Mouse (Mus musculus) liver, postnatal 0 days (tissue): Measurements from ENCODE around the gene Bnc2. TPM values are rescaled to one million over a fixed set of nuclear protein-coding genes. Genes with fewer than 3 reads are reported as not detected.

Source experiments
- ATAC-seq: fragments of 200-750 bp; cut with Nextera tagmentation; 2 replicates; pipeline ENCODE4 v1.8.0; 2017; ENCODE audit warnings: mild to moderate bottlenecking, moderate library complexity
- DNase-seq: peaks from one replicate; pipeline ENCODE4 v3.0.0-alpha.2; 2016
- H3K27ac ChIP-seq: fragments of 300-500 bp; sonication (generic); 2 replicates; pipeline ENCODE4 v1.5.1; 2014; ENCODE audit warnings: antibody characterized with exemption, moderate library complexity, mild to moderate bottlenecking, low read depth
- H3K27me3 ChIP-seq: fragments of 300-500 bp; sonication (generic); 2 replicates; pipeline ENCODE4 v1.6.1; 2014; ENCODE audit warnings: low read length, control low read depth, mixed read lengths; ENCODE audit not compliant: insufficient read depth
- H3K36me3 ChIP-seq: fragments of 300-500 bp; sonication (generic); replicated peaks from 2 replicates; pipeline ENCODE4 v1.6.1; 2014; ENCODE audit warnings: mild to moderate bottlenecking, control low read depth, low read length, moderate library complexity, mixed read lengths; ENCODE audit not compliant: insufficient read depth
- H3K4me1 ChIP-seq: fragments of 300-500 bp; sonication (generic); 2 replicates; pipeline ENCODE4 v1.6.1; 2014; ENCODE audit warnings: antibody characterized with exemption, mild to moderate bottlenecking, control low read depth; ENCODE audit not compliant: insufficient read depth
- H3K4me2 ChIP-seq: fragments of 300-500 bp; sonication (generic); 2 replicates; pipeline ENCODE4 v1.6.1; 2014; ENCODE audit warnings: low read depth, mild to moderate bottlenecking, low read length, moderate library complexity, mixed read lengths
- H3K4me3 ChIP-seq: fragments of 300-500 bp; sonication (generic); 2 replicates; pipeline ENCODE4 v1.5.1; 2014; ENCODE audit warnings: low read depth, low read length
- H3K9ac ChIP-seq: fragments of 300-500 bp; sonication (generic); replicated peaks from 2 replicates; pipeline ENCODE4 v1.6.1; 2014; ENCODE audit warnings: mild to moderate bottlenecking, moderate library complexity
- H3K9me3 ChIP-seq: fragments of 300-500 bp; sonication (generic); 2 replicates; pipeline ENCODE4 v1.6.1; 2016; ENCODE audit warnings: mild to moderate bottlenecking, control low read depth, low read length, mixed read lengths
- CTCF ChIP-seq: sonication (generic); IDR thresholded peaks from 2 replicates; pipeline ENCODE4 v1.5.1; 2016; ENCODE audit warnings: antibody characterized with exemption, low read depth
- EP300 ChIP-seq: IDR thresholded peaks from 2 replicates; pipeline ENCODE4 v1.6.1; 2016; ENCODE audit warnings: antibody characterized with exemption, low read depth, mild to moderate bottlenecking
- WGBS: fragments of 180-500 bp; shearing (Covaris S2); extraction: QIAGEN DNeasy Blood & Tissue Kit; methylation state at CpG from one replicate; pipeline ENCODE4 v1.1.7; 2014; ENCODE audit not compliant: insufficient replicate concordance; 5-methylcytosine and 5-hydroxymethylcytosine counted together
- polyA plus RNA-seq: library from polyadenylated mRNA; unstranded; fragments of >200 nt; fragmentation: Nextera tagmentation; extraction: Ambion mirVana; gene quantifications from 2 replicates; pipeline ENCODE4 v1.2.1, GENCODE M21; 2015

The Bnc2 gene
- polyA plus RNA-seq, 1 experiment from 2014 or later = 0.32 TPM

DNA sequence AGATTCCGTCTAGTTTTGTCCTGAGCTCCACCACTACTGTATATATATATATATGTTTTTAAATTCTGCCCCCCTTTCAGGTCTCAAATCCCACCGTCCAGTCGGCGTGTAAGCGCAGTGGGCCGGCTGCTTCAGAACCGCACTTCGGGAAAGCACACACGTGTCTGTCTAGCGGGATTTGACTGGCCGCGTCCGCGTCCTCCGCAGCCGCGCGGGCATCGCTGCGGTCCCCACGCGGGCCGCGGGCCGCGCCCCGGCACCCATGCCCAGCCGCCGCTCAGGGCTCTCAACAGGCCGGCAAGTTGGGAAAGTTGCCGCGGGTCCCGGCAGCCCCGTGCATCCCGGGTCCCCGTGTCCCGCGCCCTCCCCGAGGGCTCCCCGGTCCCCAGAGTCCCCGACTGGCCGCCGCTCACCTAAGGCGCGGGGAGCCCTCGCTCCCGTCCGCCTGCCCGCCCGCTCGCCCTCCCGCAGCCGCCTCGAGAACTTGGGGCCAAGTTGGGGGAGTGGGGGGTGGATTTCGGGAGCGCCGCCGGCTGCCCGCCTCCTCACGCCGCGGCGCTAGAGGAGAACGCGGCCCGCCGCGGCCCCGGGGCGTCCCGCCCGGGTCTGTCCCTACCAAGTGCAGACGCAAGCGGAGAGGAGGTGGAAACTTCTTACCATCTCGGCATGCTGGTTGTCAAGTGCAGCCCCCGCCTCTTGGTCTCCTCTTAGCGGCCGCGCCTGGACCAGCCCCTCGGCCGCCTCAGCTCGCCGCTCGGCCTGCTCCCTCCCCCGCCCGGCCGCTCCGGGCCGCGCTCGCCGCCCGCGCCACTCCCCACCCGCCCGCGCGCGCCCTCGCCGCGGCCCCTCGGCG is 531 bp downstream of the Bnc2 start:
- H3K4me3 ChIP-seq = peak overlapping the region; percentile 52
- DNase-seq (peak; percentile 19), ATAC-seq (0 out of 2 replicates have a peak, but pooled peaks have one; percentile 15)
- no peak overlapping the region for H3K27ac ChIP-seq
- peaks cover 3% of the 10 kb centered on the region; the same call in 1 of the 2 replicates for H3K4me1 ChIP-seq
- WGBS = 3% methylated on average over 84 of the region's 104 CpGs
- peaks cover 59% of the 10 kb centered on the region for H3K27me3 ChIP-seq
- peak overlapping the region; percentile 88 for H3K4me2 ChIP-seq
- no peak overlapping the region for H3K9ac ChIP-seq
- H3K36me3 ChIP-seq = no peaks in the 10 kb centered on the region
- TF ChIP-seq CTCF = no peak
- no peak for TF ChIP-seq EP300
- H3K9me3 ChIP-seq = no peaks in the 10 kb centered on the region

DNA sequence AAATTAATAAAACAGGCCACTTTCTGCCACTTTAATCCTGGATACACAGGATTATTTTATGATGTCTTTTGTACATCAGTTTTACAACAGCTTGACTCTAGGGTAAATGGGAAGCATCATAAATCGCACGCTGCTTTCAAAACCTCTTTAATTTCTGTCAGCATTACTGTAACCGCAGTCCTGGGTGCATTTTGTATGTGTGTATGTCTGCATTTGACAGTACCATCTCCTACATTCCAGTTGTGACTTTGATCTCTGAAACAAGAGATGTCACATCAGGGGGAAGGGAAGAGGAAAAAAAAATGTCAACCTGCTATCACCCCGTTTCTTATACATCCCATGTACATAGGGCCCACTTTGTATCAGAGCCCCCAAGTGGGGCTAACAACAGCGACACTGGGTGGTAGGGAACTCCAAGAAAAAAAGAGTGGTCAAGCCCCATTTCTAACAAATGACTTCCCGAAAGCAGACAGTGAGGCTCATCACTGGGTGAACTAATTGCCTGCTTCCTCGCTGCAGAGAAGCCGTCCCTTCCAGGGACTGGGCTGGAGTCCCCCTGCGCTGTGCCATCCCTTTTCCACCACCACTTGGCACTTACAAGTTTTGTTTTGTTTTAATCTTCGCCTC is 1.3 kb downstream of the Bnc2 start:
- WGBS = 20% methylated on average over 10 of the region's 10 CpGs
- DNase-seq = no peak
- H3K4me3 ChIP-seq = 0 out of 2 replicates have a peak overlapping the region, but pooled peaks have one; percentile 52
- ATAC-seq = no peak
- TF ChIP-seq CTCF = no peak
- TF ChIP-seq EP300 = no peak
- H3K27ac ChIP-seq = no peak overlapping the region
- no peaks in the 10 kb centered on the region for H3K9me3 ChIP-seq
- no peak overlapping the region for H3K9ac ChIP-seq
- peaks cover 3% of the 10 kb centered on the region; the same call in 1 of the 2 replicates for H3K4me1 ChIP-seq
- H3K36me3 ChIP-seq = no peaks in the 10 kb centered on the region
- H3K4me2 ChIP-seq = peak overlapping the region; percentile 88; the same call in 1 of the 2 replicates
- peaks cover 59% of the 10 kb centered on the region for H3K27me3 ChIP-seq

DNA sequence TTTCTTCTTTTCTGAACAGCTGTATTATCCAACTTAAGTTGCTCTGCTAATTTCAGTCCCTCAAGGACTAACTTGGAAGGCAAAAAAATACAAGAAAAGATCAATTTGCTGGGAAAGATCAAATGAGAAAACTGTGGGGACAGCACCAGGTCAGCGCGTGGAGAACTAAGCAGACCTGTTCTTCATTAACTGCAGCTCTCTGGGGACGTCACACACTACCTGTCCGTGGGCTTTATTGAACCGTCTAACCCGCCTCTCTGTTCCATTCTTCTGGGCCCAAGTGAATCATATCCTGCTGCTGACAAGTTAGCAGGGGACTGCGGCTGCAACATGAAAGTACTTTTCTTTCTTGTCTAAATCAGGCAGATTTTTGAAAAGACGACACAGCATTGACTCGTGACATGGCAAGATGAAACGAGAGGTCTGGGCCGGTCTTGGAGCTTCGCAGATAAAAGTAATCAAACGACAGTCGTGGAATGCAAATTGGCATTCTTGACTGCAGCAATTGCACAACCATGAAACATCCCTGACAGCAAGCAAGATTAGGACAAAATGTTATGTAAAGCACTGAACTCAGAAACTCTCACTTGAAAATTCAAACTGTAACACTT is 2.8 kb downstream of the Bnc2 start:
- no peak for ATAC-seq
- Histone ChIP-seq H3K9me3 (no peaks in the 10 kb centered on the region), H3K4me1 (peaks cover 3% of the 10 kb centered on the region; the same call in 1 of the 2 replicates), H3K4me3 (no peak overlapping the region), H3K27me3 (peaks cover 53% of the 10 kb centered on the region), H3K27ac (no peak overlapping the region), H3K4me2 (no peak overlapping the region), H3K9ac (no peak overlapping the region), H3K36me3 (no peaks in the 10 kb centered on the region)
- no peak for DNase-seq
- 22% methylated on average over 14 of the region's 14 CpGs for WGBS
- no peak for TF ChIP-seq CTCF
- no peak for TF ChIP-seq EP300

DNA sequence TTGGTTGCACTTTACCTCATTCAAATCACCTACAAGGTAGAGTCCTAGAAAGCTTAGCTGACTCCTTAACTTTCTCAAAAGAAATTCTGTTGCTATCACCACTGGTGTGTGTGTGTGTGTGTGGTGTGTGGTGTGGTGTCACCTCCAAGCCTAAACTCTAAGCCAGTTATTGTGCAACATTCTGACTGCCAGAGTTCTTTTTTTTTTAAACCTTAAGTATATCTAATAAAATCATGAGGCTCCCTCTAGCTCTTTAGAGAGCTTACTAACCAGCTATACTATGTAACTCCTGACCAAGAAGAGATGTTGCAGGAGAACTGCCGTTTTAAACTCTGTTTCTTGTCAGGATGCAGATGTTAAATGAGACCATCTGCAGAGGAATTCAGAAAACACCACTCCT is 4.1 kb downstream of the Bnc2 start:
- Histone ChIP-seq H3K36me3 (no peaks in the 10 kb centered on the region), H3K4me1 (peaks cover 3% of the 10 kb centered on the region; the same call in 1 of the 2 replicates), H3K27ac (no peak overlapping the region), H3K27me3 (peaks cover 43% of the 10 kb centered on the region), H3K4me2 (no peak overlapping the region), H3K9me3 (no peaks in the 10 kb centered on the region), H3K9ac (no peak overlapping the region), H3K4me3 (no peak overlapping the region)
- no peak for TF ChIP-seq EP300
- no peak for TF ChIP-seq CTCF
- DNase-seq (no peak), ATAC-seq (no peak)
- WGBS = 56% methylated on average over 1 of the region's 1 CpGs

DNA sequence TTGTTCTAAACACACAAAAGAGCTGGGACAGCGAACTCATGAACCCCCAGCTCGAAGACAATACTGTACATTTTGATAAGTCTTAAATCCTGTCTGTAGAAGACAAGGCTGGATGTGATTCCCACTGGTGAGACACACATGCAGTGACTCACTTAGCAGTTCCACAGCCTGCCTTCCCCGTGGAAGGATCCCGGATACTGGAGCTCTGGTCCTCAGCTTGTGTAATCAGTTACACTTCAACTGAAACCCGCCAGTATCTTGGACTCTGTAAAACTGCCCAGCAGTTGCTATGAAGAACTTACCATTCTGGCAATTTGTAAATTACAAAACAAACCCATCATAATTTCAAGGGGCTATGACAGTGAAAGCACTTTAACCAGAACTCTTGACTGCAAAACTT is 5.4 kb downstream of the Bnc2 start:
- TF ChIP-seq CTCF (no peak), EP300 (no peak)
- ATAC-seq (no peak), DNase-seq (no peak)
- no peak overlapping the region for H3K4me2 ChIP-seq
- no peak overlapping the region for H3K27ac ChIP-seq
- no peaks in the 10 kb centered on the region; the same call in 1 of the 2 replicates for H3K4me1 ChIP-seq
- H3K4me3 ChIP-seq = no peak overlapping the region
- H3K36me3 ChIP-seq = no peaks in the 10 kb centered on the region
- H3K9me3 ChIP-seq = no peaks in the 10 kb centered on the region
- H3K27me3 ChIP-seq = peaks cover 30% of the 10 kb centered on the region
- 69% methylated on average over 5 of the region's 5 CpGs for WGBS
- no peak overlapping the region for H3K9ac ChIP-seq
